Mouse (Mus musculus) embryo, embryonic 11.5 days (tissue): ENCODE data around the gene Dstn.

Experiments used
- DNase-seq: peaks from one replicate; pipeline ENCODE4 v3.0.0-alpha.2; 2012; ENCODE audit warnings: low read depth, low spot score

The Dstn gene

GRCm38 (mm10) chr2:143914760-143915599 is at the start of gene Dstn:
TSS of gene Dstn (plus strand) at chr2:143915320.
- DNase-seq = peak; percentile 90

- DNase-seq = peak; percentile 63
Measured at GRCm38 (mm10) chr2:143867326-143867725, 47.8 kb upstream of the Dstn start.

- no peak for DNase-seq
Measured at GRCm38 (mm10) chr2:143870936-143871688, 44.0 kb upstream of the Dstn start.

GRCm38 (mm10) chr2:143876026-143876425 is 39.1 kb upstream of the Dstn start:
- DNase-seq = no peak

GRCm38 (mm10) chr2:143876929-143877632 is 38.0 kb upstream of the Dstn start:
- DNase-seq = no peak

- DNase-seq = no peak
Measured at GRCm38 (mm10) chr2:143879311-143879710, 35.8 kb upstream of the Dstn start.

- no peak for DNase-seq
Measured at GRCm38 (mm10) chr2:143882002-143882401, 33.1 kb upstream of the Dstn start.

- DNase-seq = no peak
Measured at GRCm38 (mm10) chr2:143882606-143883288, 32.4 kb upstream of the Dstn start.

GRCm38 (mm10) chr2:143889131-143889859 is 25.8 kb upstream of the Dstn start:
- no peak for DNase-seq

GRCm38 (mm10) chr2:143889860-143890433 is 25.2 kb upstream of the Dstn start:
- no peak for DNase-seq

GRCm38 (mm10) chr2:143891302-143892048 is 23.6 kb upstream of the Dstn start:
- DNase-seq = no peak

GRCm38 (mm10) chr2:143899470-143900220 is 15.5 kb upstream of the Dstn start:
- DNase-seq = no peak

GRCm38 (mm10) chr2:143900821-143901351 is 14.2 kb upstream of the Dstn start:
- no peak for DNase-seq

GRCm38 (mm10) chr2:143903376-143904045 is 11.6 kb upstream of the Dstn start:
- DNase-seq = no peak

- no peak for DNase-seq
Measured at GRCm38 (mm10) chr2:143904896-143905295, 10.2 kb upstream of the Dstn start.

GRCm38 (mm10) chr2:143909230-143909629 is 5.9 kb upstream of the Dstn start:
- no peak for DNase-seq

GRCm38 (mm10) chr2:143912199-143912598 is 2.9 kb upstream of the Dstn start:
- DNase-seq = no peak

- no peak for DNase-seq
Measured at GRCm38 (mm10) chr2:143914221-143914620, 899 bp upstream of the Dstn start.
